Mouse (Mus musculus) forebrain, embryonic 12.5 days (tissue): ENCODE measurements around the gene Sf3b4. TPM values are rescaled to one million over a fixed set of nuclear protein-coding genes. Genes with fewer than 3 reads are reported as not detected.

Experiments
- ATAC-seq: fragments of 200-750 bp; cut with Nextera tagmentation; 2 replicates; pipeline ENCODE4 v1.8.0; 2017; ENCODE audit warnings: moderate TSS enrichment; ENCODE audit not compliant: low FRiP score
- H3K27ac ChIP-seq: fragments of 300-500 bp; sonication (generic); 2 replicates; pipeline ENCODE4 v1.5.1; 2016; ENCODE audit warnings: mild to moderate bottlenecking
- H3K27me3 ChIP-seq: fragments of 300-500 bp; sonication (generic); 2 replicates; pipeline ENCODE4 v1.6.1; 2016; ENCODE audit warnings: mild to moderate bottlenecking
- H3K36me3 ChIP-seq: fragments of 300-500 bp; sonication (generic); replicated peaks from 2 replicates; pipeline ENCODE4 v1.6.1; 2016; ENCODE audit warnings: mild to moderate bottlenecking
- H3K4me1 ChIP-seq: fragments of 300-500 bp; sonication (generic); 2 replicates; pipeline ENCODE4 v1.6.1; 2016
- H3K4me2 ChIP-seq: fragments of 300-500 bp; sonication (generic); 2 replicates; pipeline ENCODE4 v1.6.1; 2016; ENCODE audit warnings: mild to moderate bottlenecking, moderate library complexity
- H3K4me3 ChIP-seq: fragments of 300-500 bp; sonication (generic); replicated peaks from 2 replicates; pipeline ENCODE4 v1.5.1; 2016; ENCODE audit warnings: mild to moderate bottlenecking
- H3K9ac ChIP-seq: fragments of 300-500 bp; sonication (generic); 2 replicates; pipeline ENCODE4 v1.6.1; 2016; ENCODE audit warnings: mild to moderate bottlenecking
- H3K9me3 ChIP-seq: fragments of 300-500 bp; sonication (generic); 2 replicates; pipeline ENCODE4 v1.6.1; 2016
- WGBS: fragments of 180-500 bp; shearing (Covaris S2); methylation state at CpG from one replicate; pipeline ENCODE4 v1.1.7; 2016; 5-methylcytosine and 5-hydroxymethylcytosine counted together
- polyA plus RNA-seq: library from polyadenylated mRNA; unstranded; fragments of >200 nt; fragmentation: Nextera tagmentation; extraction: Ambion mirVana; gene quantifications from 2 replicates; pipeline ENCODE4 v1.2.1, GENCODE M21; 2016

Sf3b4 gene
- polyA plus RNA-seq, result 185 and 201 TPM in 2 replicates

GRCm38 (mm10) chr3:96172197-96173178 lies at the start of gene Sf3b4:
TSS of gene Sf3b4 (plus strand) at chr3:96172332.
- H3K9me3 ChIP-seq, result no peaks in the 10 kb centered on the region
- ATAC-seq, result peak; percentile 94
- peaks cover 37% of the 10 kb centered on the region for H3K4me1 ChIP-seq
- H3K27ac ChIP-seq, result peak within 1 kb of the TSS; percentile 98
- peaks cover 45% of the 10 kb centered on the region for H3K36me3 ChIP-seq
- no peaks in the 10 kb centered on the region for H3K27me3 ChIP-seq
- peak within 1 kb of the TSS; percentile 62 for H3K4me3 ChIP-seq
- peak within 1 kb of the TSS; percentile 94 for H3K4me2 ChIP-seq
- peak within 1 kb of the TSS; percentile 82 for H3K9ac ChIP-seq
- WGBS, result under 1% methylated on average over 51 of the region's 58 CpGs

DNA sequence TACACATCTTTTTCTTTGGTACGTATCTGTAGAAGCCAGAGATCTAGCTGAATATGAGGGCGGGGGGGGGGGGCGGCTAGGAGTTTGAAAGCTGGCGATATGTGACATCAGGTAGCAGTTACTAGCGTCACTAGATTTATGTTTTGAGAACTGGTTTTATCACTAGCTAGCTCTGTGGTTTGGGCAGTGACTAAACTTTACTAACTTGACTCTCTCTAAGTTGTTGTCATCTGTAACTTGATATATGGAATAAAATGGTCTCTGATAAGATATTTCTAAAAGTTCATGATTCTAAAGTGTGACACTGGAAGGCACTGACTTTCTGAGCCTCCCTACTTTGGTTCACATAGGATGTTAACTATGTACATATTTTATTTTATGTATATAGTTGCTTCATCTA lies 47.9 kb upstream of the Sf3b4 start:
- H3K4me2 ChIP-seq, result no peak overlapping the region
- H3K9ac ChIP-seq, result no peak overlapping the region
- H3K36me3 ChIP-seq, result no peaks in the 10 kb centered on the region
- no peak overlapping the region for H3K4me3 ChIP-seq
- no peak for ATAC-seq
- H3K9me3 ChIP-seq, result no peaks in the 10 kb centered on the region
- no peak overlapping the region for H3K27ac ChIP-seq
- no peaks in the 10 kb centered on the region for H3K27me3 ChIP-seq
- 91% methylated on average over 5 of the region's 5 CpGs for WGBS
- H3K4me1 ChIP-seq, result no peaks in the 10 kb centered on the region

DNA sequence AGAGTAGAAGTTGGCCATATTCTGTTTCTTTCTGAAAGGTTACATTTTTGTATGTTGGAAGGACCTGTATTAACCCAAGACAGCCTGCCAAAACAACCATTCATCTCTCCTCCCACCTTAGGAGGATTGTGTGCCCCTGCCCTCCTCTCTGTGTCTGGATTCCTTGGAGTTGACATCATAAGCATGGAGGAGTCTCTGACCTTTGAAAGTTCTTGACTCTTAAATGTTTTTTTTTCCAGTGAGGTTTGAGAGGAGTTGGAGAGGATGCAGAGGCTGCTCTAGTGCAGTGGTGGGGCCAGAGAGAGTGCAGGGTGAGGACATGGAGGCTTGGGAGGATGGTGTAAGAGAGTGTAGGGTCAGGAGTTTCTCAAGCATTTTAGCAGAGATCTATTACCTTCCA lies 44.0 kb upstream of the Sf3b4 start:
- no peak overlapping the region for H3K9ac ChIP-seq
- ATAC-seq, result no peak
- no peak overlapping the region for H3K4me2 ChIP-seq
- no peak overlapping the region for H3K27ac ChIP-seq
- H3K36me3 ChIP-seq, result no peaks in the 10 kb centered on the region
- H3K27me3 ChIP-seq, result no peaks in the 10 kb centered on the region
- no peaks in the 10 kb centered on the region for H3K9me3 ChIP-seq
- H3K4me1 ChIP-seq, result no peaks in the 10 kb centered on the region
- H3K4me3 ChIP-seq, result no peak overlapping the region

DNA sequence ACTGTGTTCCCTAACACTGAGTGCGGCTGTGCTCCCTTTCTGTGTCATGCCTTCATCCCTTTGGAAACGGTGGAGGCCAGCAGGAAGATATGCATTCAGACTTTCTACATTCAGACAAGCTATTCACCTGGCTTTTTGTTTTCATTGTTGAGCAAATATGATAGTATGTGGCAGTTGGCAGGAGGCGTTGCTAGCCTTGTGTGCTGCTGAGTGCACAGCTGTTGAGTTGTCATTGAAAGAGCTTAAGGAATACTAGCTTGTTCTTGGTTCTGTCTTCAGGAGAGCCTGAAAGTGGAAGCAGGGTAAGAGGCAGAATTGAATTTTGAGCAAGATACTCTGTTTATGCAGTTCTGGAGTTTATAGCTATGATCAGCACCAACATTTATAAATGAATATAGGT lies 39.7 kb upstream of the Sf3b4 start:
- H3K4me1 ChIP-seq, result peaks cover 5% of the 10 kb centered on the region; the same call in 1 of the 2 replicates
- H3K9me3 ChIP-seq, result no peaks in the 10 kb centered on the region
- WGBS, result 83% methylated on average over 3 of the region's 3 CpGs
- no peak overlapping the region for H3K4me2 ChIP-seq
- H3K36me3 ChIP-seq, result no peaks in the 10 kb centered on the region
- H3K4me3 ChIP-seq, result no peak overlapping the region
- no peak overlapping the region for H3K9ac ChIP-seq
- no peaks in the 10 kb centered on the region for H3K27me3 ChIP-seq
- no peak overlapping the region for H3K27ac ChIP-seq
- no peak for ATAC-seq

DNA sequence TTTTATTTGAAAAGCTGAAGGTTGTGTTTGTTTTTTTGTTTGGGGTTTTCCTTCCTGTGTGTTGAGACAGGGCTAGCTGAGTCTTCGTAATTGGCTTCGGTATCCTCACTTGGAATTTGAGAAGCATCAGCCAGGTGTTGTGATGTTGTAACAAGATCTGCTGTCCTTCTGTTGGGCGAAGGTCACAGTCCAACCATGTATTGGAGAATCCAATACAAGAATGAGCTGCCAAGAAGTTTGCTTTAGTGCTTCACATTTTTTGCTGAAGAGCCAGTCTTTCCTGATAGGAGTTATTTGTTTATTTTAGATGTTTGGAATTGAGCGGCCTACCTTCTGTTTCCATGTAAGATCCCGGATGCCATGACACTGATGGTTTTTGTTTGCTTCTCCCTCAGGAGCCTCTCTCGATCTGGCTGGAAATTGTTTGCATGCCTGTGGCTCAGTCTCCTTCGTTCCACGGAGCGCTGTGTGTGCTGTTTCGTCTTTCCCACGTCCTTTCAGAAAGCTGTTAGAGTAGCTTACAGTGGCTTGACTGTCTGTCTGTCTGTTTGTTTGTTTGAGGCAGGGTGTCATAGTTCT lies 38.7 kb upstream of the Sf3b4 start:
- H3K9ac ChIP-seq, result no peak overlapping the region
- H3K27me3 ChIP-seq, result no peaks in the 10 kb centered on the region
- H3K27ac ChIP-seq, result no peak overlapping the region
- ATAC-seq, result no peak
- no peaks in the 10 kb centered on the region for H3K36me3 ChIP-seq
- 74% methylated on average over 11 of the region's 11 CpGs for WGBS
- peaks cover 5% of the 10 kb centered on the region; the same call in 1 of the 2 replicates for H3K4me1 ChIP-seq
- no peak overlapping the region for H3K4me3 ChIP-seq
- H3K4me2 ChIP-seq, result no peak overlapping the region
- no peaks in the 10 kb centered on the region for H3K9me3 ChIP-seq

DNA sequence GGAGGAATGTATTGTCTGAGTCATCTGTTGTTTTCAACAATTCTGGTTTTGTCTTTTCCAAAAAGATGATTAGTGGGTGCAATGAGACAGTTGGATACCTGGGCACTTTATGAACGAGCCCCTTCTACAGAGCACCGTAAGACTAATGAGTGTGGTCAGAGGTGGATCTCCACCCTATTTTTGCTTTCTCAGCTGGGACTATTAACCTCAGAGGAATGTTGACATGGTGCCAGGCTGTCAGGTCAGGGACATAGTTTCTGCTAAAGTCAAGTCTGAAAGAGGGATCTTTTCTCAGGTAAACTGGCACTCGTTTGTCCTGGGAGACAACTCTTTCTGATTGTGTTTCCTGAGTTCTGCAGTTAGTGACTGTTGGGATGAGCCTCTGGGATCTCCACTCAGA lies 37.1 kb upstream of the Sf3b4 start:
- Histone ChIP-seq H3K4me3 (no peak overlapping the region), H3K9me3 (no peaks in the 10 kb centered on the region), H3K4me1 (peaks cover 10% of the 10 kb centered on the region), H3K9ac (no peak overlapping the region), H3K36me3 (no peaks in the 10 kb centered on the region), H3K27me3 (no peaks in the 10 kb centered on the region), H3K4me2 (no peak overlapping the region), H3K27ac (no peak overlapping the region)
- ATAC-seq, result no peak
- 77% methylated on average over 3 of the region's 3 CpGs for WGBS

GRCm38 (mm10) chr3:96147950-96148349 lies 24.2 kb upstream of the Sf3b4 start:
- no peak overlapping the region for H3K9ac ChIP-seq
- no peak overlapping the region for H3K4me3 ChIP-seq
- H3K27me3 ChIP-seq, result no peaks in the 10 kb centered on the region
- no peaks in the 10 kb centered on the region for H3K4me1 ChIP-seq
- no peak overlapping the region for H3K4me2 ChIP-seq
- WGBS, result 25% methylated on average over 5 of the region's 5 CpGs
- no peak overlapping the region for H3K27ac ChIP-seq
- H3K9me3 ChIP-seq, result no peaks in the 10 kb centered on the region
- H3K36me3 ChIP-seq, result peaks cover 45% of the 10 kb centered on the region
- ATAC-seq, result no peak

- Histone ChIP-seq H3K27me3 (no peaks in the 10 kb centered on the region), H3K4me3 (no peak overlapping the region), H3K4me2 (no peak overlapping the region), H3K9ac (no peak overlapping the region), H3K27ac (no peak overlapping the region), H3K9me3 (no peaks in the 10 kb centered on the region), H3K36me3 (peaks cover 57% of the 10 kb centered on the region), H3K4me1 (no peaks in the 10 kb centered on the region)
- ATAC-seq, result no peak
- WGBS, result 92% methylated on average over 7 of the region's 7 CpGs
Observed at GRCm38 (mm10) chr3:96151836-96152235, 20.3 kb upstream of the Sf3b4 start.

DNA sequence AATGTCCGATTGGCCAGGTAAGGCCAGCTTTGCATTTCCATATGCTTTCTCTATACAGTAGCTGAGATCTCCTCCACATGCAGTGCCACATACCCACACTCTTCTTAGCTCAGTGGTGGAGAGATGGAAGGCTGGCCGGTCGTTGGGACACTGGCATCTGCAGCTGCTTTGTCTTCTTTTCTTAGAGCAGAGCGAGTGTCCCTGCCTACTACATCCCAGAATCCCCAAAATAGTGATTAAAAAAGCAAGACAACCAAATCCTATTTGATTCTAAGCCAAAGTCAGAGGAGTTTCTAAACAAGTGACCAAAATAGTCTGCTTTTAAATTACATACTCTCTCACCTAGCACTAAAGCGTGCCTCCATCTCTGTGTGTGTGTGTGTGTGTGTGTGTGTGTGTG lies 19.5 kb upstream of the Sf3b4 start:
- Histone ChIP-seq H3K9ac (no peak overlapping the region), H3K27me3 (no peaks in the 10 kb centered on the region), H3K9me3 (no peaks in the 10 kb centered on the region), H3K27ac (no peak overlapping the region), H3K36me3 (peaks cover 57% of the 10 kb centered on the region), H3K4me3 (no peak overlapping the region), H3K4me1 (no peaks in the 10 kb centered on the region), H3K4me2 (no peak overlapping the region)
- ATAC-seq, result no peak
- WGBS, result 94% methylated on average over 5 of the region's 5 CpGs

DNA sequence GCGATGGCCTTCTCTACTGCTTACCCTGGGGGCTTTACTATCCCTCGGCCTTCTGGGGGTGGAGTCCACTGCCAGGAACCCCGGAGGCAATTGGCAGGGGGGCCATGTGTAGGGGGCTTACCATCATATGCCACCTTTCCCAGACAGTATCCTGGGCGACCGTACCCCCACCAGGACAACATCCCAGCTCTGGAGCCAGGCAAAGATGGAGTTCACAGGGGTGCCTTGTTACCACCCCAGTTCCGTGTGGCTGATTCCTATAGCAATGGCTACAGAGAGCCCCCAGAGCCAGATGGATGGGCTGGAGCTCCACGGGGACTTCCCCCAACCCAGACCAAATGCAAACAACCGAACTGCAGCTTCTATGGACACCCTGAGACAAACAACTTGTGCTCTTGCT lies 16.6 kb upstream of the Sf3b4 start:
- Histone ChIP-seq H3K4me1 (peaks cover 5% of the 10 kb centered on the region), H3K4me2 (no peak overlapping the region), H3K36me3 (peaks cover 55% of the 10 kb centered on the region), H3K27ac (no peak overlapping the region), H3K9ac (no peak overlapping the region), H3K4me3 (no peak overlapping the region), H3K27me3 (no peaks in the 10 kb centered on the region), H3K9me3 (no peaks in the 10 kb centered on the region)
- ATAC-seq, result no peak
- 87% methylated on average over 8 of the region's 8 CpGs for WGBS

DNA sequence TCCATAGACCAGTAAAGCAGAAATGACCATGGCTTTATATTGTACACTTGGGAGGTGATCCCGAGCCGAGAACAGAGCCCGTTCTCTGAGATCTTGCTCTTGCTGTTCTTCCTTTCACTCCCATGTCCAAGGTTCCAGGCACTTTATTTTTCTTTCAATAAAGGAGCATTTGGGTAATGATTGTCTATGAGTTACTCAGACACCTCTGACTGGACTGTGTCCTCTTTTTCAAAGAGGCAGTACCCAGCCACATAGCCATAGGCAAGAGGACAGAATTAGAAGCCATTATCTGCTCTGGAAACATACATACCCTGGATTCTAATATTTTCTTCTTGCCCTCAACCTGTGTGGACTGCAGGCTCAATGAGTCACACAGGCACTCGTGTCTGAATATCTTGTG lies 12.3 kb upstream of the Sf3b4 start:
- Histone ChIP-seq H3K4me3 (no peak overlapping the region), H3K4me1 (peaks cover 26% of the 10 kb centered on the region), H3K9ac (no peak overlapping the region), H3K4me2 (no peak overlapping the region), H3K27me3 (no peaks in the 10 kb centered on the region), H3K36me3 (peaks cover 12% of the 10 kb centered on the region), H3K27ac (no peak overlapping the region), H3K9me3 (no peaks in the 10 kb centered on the region)
- ATAC-seq, result no peak
- WGBS, result 80% methylated on average over 4 of the region's 4 CpGs

DNA sequence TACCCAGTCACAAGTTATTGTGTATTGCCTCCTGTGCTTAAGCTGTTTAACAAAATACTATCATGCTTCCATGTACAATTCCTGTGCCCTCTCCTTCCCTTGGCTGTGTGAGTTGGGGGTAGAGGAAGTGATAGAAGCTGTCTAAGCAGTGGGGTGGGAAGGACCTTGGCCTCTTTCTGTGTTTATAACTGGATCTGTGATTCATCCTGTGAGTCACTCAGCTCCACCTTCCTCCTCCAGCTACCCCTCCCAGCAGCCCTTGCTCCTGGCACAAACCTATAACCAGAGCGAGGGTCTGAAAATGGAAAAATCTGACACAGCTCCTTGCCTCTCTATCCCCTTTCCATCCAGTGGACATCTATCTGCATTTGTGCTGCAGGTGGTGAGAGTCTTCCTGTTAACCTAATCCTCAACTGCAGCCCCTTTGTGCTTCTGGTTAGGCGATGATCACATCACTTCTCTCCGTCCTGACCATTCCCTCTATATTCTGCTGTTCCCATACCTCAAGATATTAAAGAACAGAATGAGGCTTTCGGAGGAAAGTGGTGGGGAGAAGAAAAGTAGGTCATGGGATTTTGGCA lies 11.8 kb upstream of the Sf3b4 start:
- Histone ChIP-seq H3K4me1 (peaks cover 26% of the 10 kb centered on the region), H3K4me3 (no peak overlapping the region), H3K4me2 (peak overlapping the region; percentile 82), H3K36me3 (peaks cover 7% of the 10 kb centered on the region), H3K9me3 (no peaks in the 10 kb centered on the region), H3K9ac (peak overlapping the region; percentile 55; the same call in 1 of the 2 replicates), H3K27me3 (no peaks in the 10 kb centered on the region), H3K27ac (peak overlapping the region; percentile 63)
- 55% methylated on average over 4 of the region's 4 CpGs for WGBS
- no peak for ATAC-seq
